Mouse (Mus musculus): ENCODE measurements around the gene Fndc8. TPM values are rescaled to one million over a fixed set of nuclear protein-coding genes. Genes with fewer than 3 reads are reported as not detected.

Gene Fndc8
- polyA plus RNA-seq (2016; fragmentation: Nextera tagmentation; extraction: Ambion mirVana), result 0.19 and 0.31 TPM in 2 replicates

- H3K36me3 ChIP-seq, result no peaks in the 10 kb centered on the region
- 66% methylated on average over 7 of the region's 7 CpGs for WGBS
- no peak for DNase-seq (ENCODE audit: low spot score)
- no peak within 1 kb of the TSS for H3K27ac ChIP-seq
- H3K27me3 ChIP-seq (ENCODE audit: insufficient read depth, poor library complexity, severe bottlenecking), result peaks cover 12% of the 10 kb centered on the region; the same call in 1 of the 2 replicates
- no peak within 1 kb of the TSS for H3K4me3 ChIP-seq
- peaks cover 22% of the 10 kb centered on the region for H3K4me1 ChIP-seq (replicated peaks)
- no peaks in the 10 kb centered on the region for H3K9me3 ChIP-seq
Measured at GRCm38 (mm10) chr11:82891936-82892335, at the start of gene Fndc8. Fndc8 (plus strand) TSS chr11:82892124.

DNA sequence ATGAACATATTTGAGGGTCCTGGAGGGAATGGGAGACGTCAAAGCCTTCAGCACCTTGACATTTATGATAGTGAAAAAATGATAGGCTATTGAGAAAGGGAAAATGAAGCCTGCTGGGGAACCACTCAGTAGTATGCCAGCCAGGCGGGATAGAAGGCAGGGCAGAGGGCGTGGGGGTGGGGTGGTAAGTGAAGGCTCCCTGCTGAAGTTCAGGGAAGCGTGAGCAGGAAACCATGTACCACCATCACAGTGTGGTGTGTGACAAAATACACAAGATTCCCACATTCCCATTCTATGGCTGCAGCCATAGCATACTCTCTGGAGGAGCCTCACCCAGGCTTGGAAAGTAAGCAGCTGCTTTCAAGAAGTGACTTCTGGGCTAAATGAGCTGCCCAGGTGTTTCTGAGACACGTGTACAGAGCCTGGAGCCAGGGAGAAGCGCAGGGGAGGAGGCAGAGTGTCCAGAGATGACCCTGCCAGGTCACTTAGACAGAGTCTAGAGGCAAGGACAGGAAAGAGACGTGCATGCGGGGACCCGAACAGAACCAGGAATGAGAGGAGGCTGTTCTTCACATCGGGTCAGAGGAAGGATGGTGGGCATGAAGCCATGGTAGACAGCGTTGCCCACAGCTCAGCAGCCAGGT lies 47.0 kb upstream of the Fndc8 start:
- Histone ChIP-seq H3K27ac (peak overlapping the region; percentile 80), H3K4me1 (replicated peaks) (peaks cover 36% of the 10 kb centered on the region), H3K36me3 (no peaks in the 10 kb centered on the region), H3K4me3 (peak overlapping the region; percentile 31; the same call in 1 of the 2 replicates), H3K27me3 (ENCODE audit: insufficient read depth, poor library complexity, severe bottlenecking) (peaks cover 8% of the 10 kb centered on the region; the same call in 1 of the 2 replicates), H3K9me3 (no peaks in the 10 kb centered on the region)
- DNase-seq (ENCODE audit: low spot score), result no peak
- WGBS, result 66% methylated on average over 11 of the region's 11 CpGs

DNA sequence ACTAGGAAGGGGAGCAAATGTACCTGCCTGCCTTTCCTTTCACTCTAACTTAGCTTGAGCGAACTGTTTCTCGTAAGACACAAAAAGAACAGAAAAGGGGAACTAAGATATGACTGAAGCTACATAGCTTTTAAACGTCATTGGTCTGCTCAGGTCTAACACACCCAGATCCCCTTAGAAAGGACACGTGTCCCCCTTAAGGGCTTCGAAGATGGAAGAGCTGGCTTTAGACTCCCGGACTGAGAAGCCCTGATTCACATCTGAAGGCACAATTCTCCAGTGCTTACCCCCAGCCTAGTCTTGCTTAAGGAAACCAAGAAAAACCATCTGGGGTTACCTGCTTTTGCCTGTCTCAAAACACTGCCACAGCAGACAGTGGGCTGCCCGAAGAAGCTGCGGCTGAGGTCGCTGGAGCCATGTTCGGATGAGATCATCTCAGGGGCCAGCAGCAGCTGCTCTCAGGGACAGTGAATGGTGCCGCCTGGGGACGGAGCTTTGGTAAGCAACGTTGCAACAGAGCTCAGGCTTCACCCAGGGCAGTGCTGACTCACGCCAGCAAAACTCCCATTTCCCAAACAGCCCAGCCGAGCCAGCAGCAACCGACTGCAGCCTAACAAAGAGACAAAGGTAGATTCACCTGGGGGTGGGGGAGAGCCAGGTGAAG lies 46.4 kb upstream of the Fndc8 start:
- WGBS, result 29% methylated on average over 16 of the region's 16 CpGs
- peak; percentile 57 for DNase-seq (ENCODE audit: low spot score)
- Histone ChIP-seq H3K27me3 (ENCODE audit: insufficient read depth, poor library complexity, severe bottlenecking) (peaks cover 8% of the 10 kb centered on the region; the same call in 1 of the 2 replicates), H3K27ac (peak overlapping the region; percentile 80), H3K9me3 (no peaks in the 10 kb centered on the region), H3K4me1 (replicated peaks) (peaks cover 42% of the 10 kb centered on the region), H3K4me3 (peak overlapping the region; percentile 31; the same call in 1 of the 2 replicates), H3K36me3 (no peaks in the 10 kb centered on the region)

DNA sequence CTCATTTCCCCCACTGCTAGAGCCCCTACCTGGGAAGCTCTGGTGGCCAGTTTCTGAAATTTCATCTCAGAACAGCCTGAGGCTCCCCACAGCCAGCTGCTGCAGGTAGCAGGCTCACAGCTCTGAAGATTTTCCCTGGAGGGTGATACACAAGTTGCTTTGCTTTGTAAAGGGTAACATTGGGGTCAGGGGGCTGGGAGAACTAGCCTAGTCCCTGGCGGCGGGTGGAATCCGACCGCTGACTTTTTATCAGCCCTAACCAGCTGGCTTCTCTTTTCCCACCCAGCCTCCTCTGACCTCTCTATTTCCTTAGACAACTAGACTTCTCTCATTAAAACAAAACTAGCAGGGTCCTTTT lies 45.9 kb upstream of the Fndc8 start:
- DNase-seq (ENCODE audit: low spot score), result no peak

DNA sequence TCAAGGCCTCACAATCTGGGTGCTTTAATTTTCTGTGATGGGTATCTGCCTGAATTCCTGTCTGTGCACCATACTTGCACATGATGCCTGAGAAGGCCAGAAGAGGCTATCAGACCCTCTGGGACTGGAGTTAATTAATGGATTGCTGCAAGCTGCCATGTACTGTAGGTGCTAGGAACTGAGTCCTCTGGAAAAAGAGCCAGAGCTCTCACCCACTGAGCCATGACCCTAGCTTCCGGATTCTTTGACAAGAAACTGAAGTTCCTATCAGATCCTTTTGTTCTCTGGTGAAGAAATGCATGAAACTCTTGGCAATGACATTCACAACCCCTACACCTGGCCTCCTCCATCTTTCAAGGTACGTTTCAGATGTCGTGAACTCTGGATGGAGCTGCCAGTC lies 45.0 kb upstream of the Fndc8 start:
- Histone ChIP-seq H3K4me3 (no peak overlapping the region), H3K36me3 (no peaks in the 10 kb centered on the region), H3K4me1 (replicated peaks) (peaks cover 46% of the 10 kb centered on the region), H3K27me3 (ENCODE audit: insufficient read depth, poor library complexity, severe bottlenecking) (peaks cover 8% of the 10 kb centered on the region; the same call in 1 of the 2 replicates), H3K9me3 (no peaks in the 10 kb centered on the region), H3K27ac (no peak overlapping the region; the same call in 1 of the 2 replicates)
- 71% methylated on average over 3 of the region's 3 CpGs for WGBS
- no peak for DNase-seq (ENCODE audit: low spot score)

More for the DNA sequence above, 45.9 kb upstream of the Fndc8 start:
- peak overlapping the region; percentile 31; the same call in 1 of the 2 replicates for H3K4me3 ChIP-seq
- H3K36me3 ChIP-seq, result no peaks in the 10 kb centered on the region
- no peaks in the 10 kb centered on the region for H3K9me3 ChIP-seq
- WGBS, result 23% methylated on average over 4 of the region's 4 CpGs
- H3K27ac ChIP-seq, result peak overlapping the region; percentile 80
- peaks cover 43% of the 10 kb centered on the region for H3K4me1 ChIP-seq (replicated peaks)
- H3K27me3 ChIP-seq (ENCODE audit: insufficient read depth, poor library complexity, severe bottlenecking), result peaks cover 8% of the 10 kb centered on the region; the same call in 1 of the 2 replicates

DNA sequence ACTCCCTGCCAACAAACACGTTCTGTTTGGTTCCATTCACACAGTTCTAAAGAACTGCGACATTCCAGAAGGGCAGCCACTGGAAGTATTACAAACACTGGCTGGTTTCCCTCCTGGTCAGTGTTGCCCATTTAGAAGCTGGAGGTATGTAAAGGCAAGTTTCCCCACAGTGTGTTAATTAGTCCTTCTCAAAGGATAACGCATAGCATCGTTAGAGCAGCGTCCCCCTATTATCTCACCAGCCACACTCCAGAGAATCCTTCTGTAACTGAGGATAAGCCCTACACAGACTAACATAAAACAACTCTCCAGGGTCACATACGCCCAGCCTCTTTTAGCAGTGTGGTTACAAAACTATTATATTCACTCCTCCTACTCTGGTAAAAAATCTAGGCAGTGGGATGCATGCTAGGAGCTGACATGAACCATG lies 44.3 kb upstream of the Fndc8 start:
- H3K4me1 ChIP-seq (replicated peaks), result peaks cover 46% of the 10 kb centered on the region
- H3K36me3 ChIP-seq, result no peaks in the 10 kb centered on the region
- no peak overlapping the region for H3K27ac ChIP-seq
- peaks cover 8% of the 10 kb centered on the region; the same call in 1 of the 2 replicates for H3K27me3 ChIP-seq (ENCODE audit: insufficient read depth, poor library complexity, severe bottlenecking)
- H3K4me3 ChIP-seq, result no peak overlapping the region
- H3K9me3 ChIP-seq, result no peaks in the 10 kb centered on the region
- WGBS, result 38% methylated on average over 6 of the region's 6 CpGs
- no peak for DNase-seq (ENCODE audit: low spot score)

- peak overlapping the region; percentile 2 for H3K27ac ChIP-seq
- H3K27me3 ChIP-seq (ENCODE audit: insufficient read depth, poor library complexity, severe bottlenecking), result peaks cover 4% of the 10 kb centered on the region; the same call in 1 of the 2 replicates
- no peak overlapping the region for H3K4me3 ChIP-seq
- DNase-seq (ENCODE audit: low spot score), result no peak
- H3K36me3 ChIP-seq, result no peaks in the 10 kb centered on the region
- H3K9me3 ChIP-seq, result no peaks in the 10 kb centered on the region
- H3K4me1 ChIP-seq (replicated peaks), result peaks cover 42% of the 10 kb centered on the region
- 72% methylated on average over 5 of the region's 5 CpGs for WGBS
Measured at GRCm38 (mm10) chr11:82850259-82850658, 41.7 kb upstream of the Fndc8 start.

GRCm38 (mm10) chr11:82852115-82852514 lies 39.8 kb upstream of the Fndc8 start:
- 88% methylated on average over 11 of the region's 11 CpGs for WGBS
- no peaks in the 10 kb centered on the region for H3K9me3 ChIP-seq

DNA sequence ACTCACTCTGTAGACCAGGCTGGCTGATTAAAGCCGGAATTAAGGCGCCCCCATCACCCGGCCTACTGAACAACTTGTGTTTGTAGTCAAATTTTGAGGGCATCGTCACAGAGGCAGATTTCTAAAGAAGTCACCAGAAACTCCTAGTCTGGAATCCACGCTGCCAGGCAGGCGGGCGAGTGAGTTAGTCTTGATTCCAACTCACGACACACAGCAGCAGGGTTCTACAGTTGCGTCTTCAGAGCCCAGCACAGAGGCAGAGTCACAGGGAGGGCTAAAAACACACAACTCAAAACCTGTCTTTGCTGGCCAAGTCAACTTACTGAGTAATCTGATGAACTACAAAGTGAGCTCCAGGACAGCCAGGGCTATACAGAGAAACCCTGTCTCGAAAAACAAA lies 39.4 kb upstream of the Fndc8 start:
- no peak for DNase-seq (ENCODE audit: low spot score)
- no peaks in the 10 kb centered on the region for H3K9me3 ChIP-seq
- no peak overlapping the region for H3K27ac ChIP-seq
- H3K4me3 ChIP-seq, result no peak overlapping the region
- 85% methylated on average over 10 of the region's 10 CpGs for WGBS
- H3K36me3 ChIP-seq, result no peaks in the 10 kb centered on the region
- H3K27me3 ChIP-seq (ENCODE audit: insufficient read depth, poor library complexity, severe bottlenecking), result no peaks in the 10 kb centered on the region
- peaks cover 30% of the 10 kb centered on the region for H3K4me1 ChIP-seq (replicated peaks)

More at GRCm38 (mm10) chr11:82852115-82852514, 39.8 kb upstream of the Fndc8 start:
- Histone ChIP-seq H3K36me3 (no peaks in the 10 kb centered on the region), H3K27me3 (ENCODE audit: insufficient read depth, poor library complexity, severe bottlenecking) (no peaks in the 10 kb centered on the region), H3K27ac (no peak overlapping the region), H3K4me3 (no peak overlapping the region), H3K4me1 (replicated peaks) (peaks cover 34% of the 10 kb centered on the region)
- no peak for DNase-seq (ENCODE audit: low spot score)

DNA sequence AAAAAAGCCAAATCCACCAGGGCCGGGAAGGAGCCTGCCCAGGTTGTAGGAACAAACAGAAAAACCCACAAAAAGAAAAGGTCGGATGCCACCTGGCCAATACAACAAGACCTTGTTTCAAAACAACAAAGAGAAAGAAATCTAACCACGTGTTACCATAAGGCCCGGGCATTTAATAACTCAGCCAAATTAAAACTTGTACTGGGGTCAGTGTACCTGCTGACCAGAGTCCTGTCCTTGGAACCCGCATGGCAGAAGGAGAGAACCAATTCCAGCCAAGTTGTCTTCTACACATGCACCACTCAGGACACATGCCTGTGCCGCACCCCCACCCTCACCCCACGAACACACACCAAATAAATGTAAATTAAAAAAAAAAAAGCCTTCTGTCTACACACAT lies 39.0 kb upstream of the Fndc8 start:
- Histone ChIP-seq H3K27ac (no peak overlapping the region), H3K4me3 (no peak overlapping the region), H3K27me3 (ENCODE audit: insufficient read depth, poor library complexity, severe bottlenecking) (no peaks in the 10 kb centered on the region), H3K4me1 (replicated peaks) (peaks cover 30% of the 10 kb centered on the region), H3K9me3 (no peaks in the 10 kb centered on the region), H3K36me3 (no peaks in the 10 kb centered on the region)
- DNase-seq (ENCODE audit: low spot score), result no peak
- WGBS, result 89% methylated on average over 7 of the region's 7 CpGs

DNA sequence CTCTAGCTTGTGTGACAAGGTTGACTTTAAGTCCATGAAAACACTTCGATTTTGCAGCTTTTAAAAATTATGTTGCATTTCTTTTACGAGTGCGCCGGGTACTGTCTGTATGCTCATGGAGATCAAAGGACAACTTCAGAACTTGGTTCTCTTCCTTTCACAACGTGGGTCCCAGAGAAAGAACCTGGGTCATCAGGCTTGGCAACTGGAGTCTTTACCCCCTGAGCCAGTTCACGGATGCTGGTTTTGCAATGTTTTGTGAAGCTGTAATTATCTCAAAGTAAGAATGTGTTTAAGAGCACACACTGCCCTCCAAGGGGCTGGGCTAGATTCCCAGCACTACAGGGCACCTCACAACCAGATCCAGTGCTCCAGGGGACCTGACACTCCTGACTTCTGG lies 37.8 kb upstream of the Fndc8 start:
- no peaks in the 10 kb centered on the region for H3K27me3 ChIP-seq (ENCODE audit: insufficient read depth, poor library complexity, severe bottlenecking)
- H3K27ac ChIP-seq, result no peak overlapping the region
- 92% methylated on average over 6 of the region's 6 CpGs for WGBS

DNA sequence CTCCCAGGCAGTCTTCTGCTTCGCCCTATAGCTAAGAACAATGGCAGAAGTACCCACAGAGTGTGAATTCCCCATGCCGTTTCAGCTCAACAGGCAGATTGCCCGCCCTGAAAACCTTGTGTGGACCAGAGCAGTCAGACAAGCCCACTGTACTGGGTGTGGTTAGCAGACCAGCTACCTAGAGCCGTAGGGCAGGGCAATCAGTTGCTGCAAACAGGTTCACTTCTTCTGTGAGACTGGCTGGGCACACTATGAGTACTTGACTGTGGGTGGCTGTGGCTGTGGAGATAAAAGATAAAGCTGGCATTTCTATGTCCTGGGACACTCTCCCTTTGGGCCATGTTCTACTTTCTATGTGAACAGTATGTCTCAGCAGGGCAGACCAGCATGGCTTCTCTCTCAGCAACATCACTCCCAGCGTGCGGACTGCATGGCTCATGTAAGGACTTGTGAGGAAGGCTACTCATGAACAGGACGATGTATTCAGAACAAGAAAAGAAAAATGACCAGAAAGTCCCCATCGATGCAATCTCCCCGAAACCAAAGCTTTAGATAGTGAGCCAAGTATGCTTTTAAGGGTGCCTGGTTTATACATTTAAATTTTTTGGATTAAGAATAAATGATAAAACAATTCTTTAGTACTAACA lies 36.5 kb upstream of the Fndc8 start:
- Histone ChIP-seq H3K9me3 (no peaks in the 10 kb centered on the region), H3K4me1 (replicated peaks) (peaks cover 20% of the 10 kb centered on the region), H3K27ac (peak overlapping the region; percentile 50), H3K27me3 (ENCODE audit: insufficient read depth, poor library complexity, severe bottlenecking) (no peaks in the 10 kb centered on the region), H3K36me3 (no peaks in the 10 kb centered on the region), H3K4me3 (no peak overlapping the region)
- no peak for DNase-seq (ENCODE audit: low spot score)
- WGBS, result 79% methylated on average over 9 of the region's 9 CpGs

More for the DNA sequence above, 37.8 kb upstream of the Fndc8 start:
- Histone ChIP-seq H3K4me3 (no peak overlapping the region), H3K36me3 (no peaks in the 10 kb centered on the region), H3K4me1 (replicated peaks) (peaks cover 30% of the 10 kb centered on the region), H3K9me3 (no peaks in the 10 kb centered on the region)
- no peak for DNase-seq (ENCODE audit: low spot score)

GRCm38 (mm10) chr11:82856032-82856431 lies 35.9 kb upstream of the Fndc8 start:
- 68% methylated on average over 10 of the region's 10 CpGs for WGBS
- no peaks in the 10 kb centered on the region for H3K9me3 ChIP-seq
- no peaks in the 10 kb centered on the region for H3K36me3 ChIP-seq
- peaks cover 14% of the 10 kb centered on the region; the same call in 1 of the 2 replicates for H3K4me1 ChIP-seq (replicated peaks)
- no peak overlapping the region for H3K4me3 ChIP-seq
- DNase-seq (ENCODE audit: low spot score), result no peak
- no peaks in the 10 kb centered on the region for H3K27me3 ChIP-seq (ENCODE audit: insufficient read depth, poor library complexity, severe bottlenecking)
- no peak overlapping the region for H3K27ac ChIP-seq

Data from hindbrain, embryonic 10.5 days (tissue).